Mouse (Mus musculus): Measurements from ENCODE around the gene Tbl1xr1. TPM values are rescaled to one million over a fixed set of nuclear protein-coding genes. Genes with fewer than 3 reads are reported as not detected.

Gene Tbl1xr1
- total and polyA plus RNA-seq, 3 experiments = 13.5 to 67.2 (median 63.2) TPM

DNA sequence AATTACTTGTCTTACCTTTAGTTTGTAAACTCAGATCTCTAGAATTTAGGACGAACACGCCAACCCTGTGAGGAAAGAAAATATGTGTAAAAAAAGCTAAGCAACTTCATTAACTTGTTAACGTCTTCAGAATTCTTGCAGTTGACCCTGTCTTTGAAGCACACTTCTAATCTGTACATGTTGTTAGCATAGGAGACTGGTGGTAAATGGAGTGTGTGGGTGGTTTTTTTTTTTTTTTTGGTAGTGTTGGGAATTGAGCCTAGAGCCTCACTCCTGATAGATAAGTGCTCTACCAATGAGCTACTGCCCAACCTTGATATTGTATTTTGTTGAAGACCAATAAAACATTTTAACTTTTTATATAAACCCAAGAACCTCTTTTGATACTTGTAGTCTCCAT is 2.1 kb downstream of the Tbl1xr1 start:
- TF ChIP-seq CTCF (IDR thresholded peaks at IDR 0.05) = no peak
- TF ChIP-seq EP300 (IDR thresholded peaks at IDR 0.05; ENCODE audit: insufficient read depth, low read depth, low read length) = no peak
- no peak for TF ChIP-seq POLR2A (IDR thresholded peaks at IDR 0.05; ENCODE audit: insufficient read depth, low read depth, low read length)
- intact Hi-C loops (cut with DNase I) = loop anchor here (5.0 to 10.0 kb wide), 8 partner anchors 71 to 1424 kb away; no protein-coding TSS in a partner anchor
- Histone ChIP-seq H3K4me3 (no peak overlapping the region; the same call in 1 of the 2 replicates), H3K79me2 (replicated peaks; ENCODE audit: control insufficient read depth, insufficient read depth, low read length) (peaks cover 6% of the 10 kb centered on the region), H3K9ac (ENCODE audit: low read depth, low read length) (no peak overlapping the region), H3K27ac (peak overlapping the region; percentile 98; the same call in 1 of the 2 replicates), H3K27me3 (ENCODE audit: control insufficient read depth, insufficient read depth, low read length) (no peaks in the 10 kb centered on the region), H3K4me1 (ENCODE audit: control insufficient read depth, insufficient read depth, low read length) (peaks cover 11% of the 10 kb centered on the region), H3K36me3 (ENCODE audit: control insufficient read depth, insufficient read depth, low read length) (no peaks in the 10 kb centered on the region; the same call in 1 of the 2 replicates)
- 74% methylated on average over 3 of the region's 3 CpGs for WGBS
- DNase-seq = no peak

DNA sequence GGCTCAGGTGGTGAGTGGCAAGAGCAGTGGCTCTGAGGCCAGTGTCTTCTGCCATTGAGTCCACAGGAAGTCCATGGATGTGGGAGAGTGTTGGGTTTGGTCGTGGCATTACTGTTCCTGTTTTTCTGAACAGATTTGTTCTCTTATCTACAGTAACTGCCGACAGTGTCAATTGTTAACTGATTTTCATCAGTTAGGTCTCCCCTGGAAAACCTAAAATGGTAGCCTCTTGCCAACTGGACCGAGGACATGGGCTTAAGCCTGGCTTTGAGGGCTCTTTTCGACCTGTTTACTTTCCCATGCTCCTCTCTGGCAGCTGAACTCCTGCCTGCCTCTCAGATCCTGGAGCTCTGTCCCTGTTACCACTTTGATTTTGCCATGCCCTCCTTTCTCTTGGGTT is 5.4 kb downstream of the Tbl1xr1 start:
- no peaks in the 10 kb centered on the region; the same call in 1 of the 2 replicates for H3K36me3 ChIP-seq (ENCODE audit: control insufficient read depth, insufficient read depth, low read length)
- 44% methylated on average over 4 of the region's 4 CpGs for WGBS
- peaks cover 10% of the 10 kb centered on the region for H3K4me1 ChIP-seq (ENCODE audit: control insufficient read depth, insufficient read depth, low read length)
- H3K9ac ChIP-seq (ENCODE audit: low read depth, low read length) = no peak overlapping the region
- H3K27me3 ChIP-seq (ENCODE audit: control insufficient read depth, insufficient read depth, low read length) = no peaks in the 10 kb centered on the region
- intact Hi-C loops (cut with DNase I) = loop anchor here (5.0 kb wide), 2 partner anchors 40 to 105 kb away; no protein-coding TSS in a partner anchor
- DNase-seq = no peak
- peaks cover 8% of the 10 kb centered on the region for H3K79me2 ChIP-seq (replicated peaks; ENCODE audit: control insufficient read depth, insufficient read depth, low read length)
- TF ChIP-seq CTCF (IDR thresholded peaks at IDR 0.05) = no peak
- no peak for TF ChIP-seq EP300 (IDR thresholded peaks at IDR 0.05; ENCODE audit: insufficient read depth, low read depth, low read length)
- no peak for TF ChIP-seq POLR2A (IDR thresholded peaks at IDR 0.05; ENCODE audit: insufficient read depth, low read depth, low read length)
- no peak overlapping the region for H3K27ac ChIP-seq
- H3K4me3 ChIP-seq = no peak overlapping the region

DNA sequence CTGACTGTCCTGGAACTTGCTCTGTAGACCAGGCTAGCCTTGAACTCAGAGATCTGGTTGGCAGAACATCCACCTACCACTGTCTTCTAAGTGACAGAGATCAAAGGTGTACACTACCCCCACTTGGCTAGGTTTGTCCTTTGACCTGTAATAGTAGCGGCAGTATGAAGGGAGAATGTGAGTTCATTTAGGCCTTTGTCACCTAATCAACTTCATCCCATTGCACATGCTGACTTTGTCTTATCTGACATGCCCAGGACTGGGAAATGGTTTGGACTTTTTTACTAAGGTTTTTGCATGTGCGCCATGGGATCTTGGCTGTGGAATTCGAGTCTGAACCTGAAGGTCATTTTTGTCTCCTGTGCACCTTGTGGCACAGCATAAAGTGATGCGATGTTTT is 6.4 kb downstream of the Tbl1xr1 start:
- H3K36me3 ChIP-seq (ENCODE audit: control insufficient read depth, insufficient read depth, low read length) = no peaks in the 10 kb centered on the region; the same call in 1 of the 2 replicates
- intact Hi-C loops (cut with DNase I) = loop anchor here (5.0 kb wide), 2 partner anchors 39 to 104 kb away; no protein-coding TSS in a partner anchor

DNA sequence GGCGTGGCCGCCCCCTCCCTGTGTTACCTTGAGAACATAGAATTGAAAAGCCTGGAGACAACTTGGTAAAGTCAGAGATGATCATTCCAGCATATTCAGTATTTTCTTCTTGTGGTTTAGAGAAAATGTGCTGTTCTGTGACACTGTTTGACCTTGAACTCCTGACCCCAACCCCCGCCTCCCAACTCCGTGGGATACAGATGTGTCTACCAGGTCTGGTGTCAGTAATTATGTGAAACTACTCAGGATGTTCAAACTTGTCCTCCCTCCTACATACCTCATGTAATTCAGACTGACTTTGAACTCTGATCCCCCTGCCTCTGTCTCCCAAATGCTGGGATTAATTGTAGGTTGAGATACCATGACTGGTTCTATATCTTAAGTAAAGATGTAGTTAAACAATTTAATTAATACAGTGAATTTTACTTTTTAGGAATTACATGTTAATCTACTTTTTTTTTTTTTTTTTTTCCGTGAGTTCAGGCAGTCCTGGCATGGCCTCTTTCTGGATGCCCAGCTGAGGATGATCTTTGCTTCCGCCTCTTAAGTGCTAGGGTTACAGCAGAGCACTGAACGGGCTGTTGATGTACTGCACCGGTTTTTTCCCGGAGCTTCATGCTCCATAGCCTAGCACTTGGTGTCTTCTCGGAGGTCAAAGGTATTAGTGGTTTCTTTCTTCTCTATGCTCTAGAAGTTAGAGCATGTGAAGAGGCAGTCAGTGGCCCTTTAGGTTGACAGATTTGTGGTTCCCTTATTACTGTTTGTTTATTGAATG is 8.0 kb downstream of the Tbl1xr1 start:
- no peak for TF ChIP-seq POLR2A (IDR thresholded peaks at IDR 0.05; ENCODE audit: insufficient read depth, low read depth, low read length)
- TF ChIP-seq EP300 (IDR thresholded peaks at IDR 0.05; ENCODE audit: insufficient read depth, low read depth, low read length) = no peak
- TF ChIP-seq CTCF (IDR thresholded peaks at IDR 0.05) = no peak
- no peak overlapping the region for H3K27ac ChIP-seq
- DNase-seq = no peak
- H3K4me3 ChIP-seq = no peak overlapping the region
- H3K27me3 ChIP-seq (ENCODE audit: control insufficient read depth, insufficient read depth, low read length) = no peaks in the 10 kb centered on the region
- peaks cover 7% of the 10 kb centered on the region for H3K79me2 ChIP-seq (replicated peaks; ENCODE audit: control insufficient read depth, insufficient read depth, low read length)
- H3K36me3 ChIP-seq (ENCODE audit: control insufficient read depth, insufficient read depth, low read length) = peaks cover 1% of the 10 kb centered on the region
- no peak overlapping the region for H3K9ac ChIP-seq (ENCODE audit: low read depth, low read length)
- 80% methylated on average over 10 of the region's 10 CpGs for WGBS
- intact Hi-C loops (cut with DNase I) = loop anchor here (5.0 kb wide), 2 partner anchors 38 to 103 kb away; no protein-coding TSS in a partner anchor
- peaks cover 4% of the 10 kb centered on the region for H3K4me1 ChIP-seq (ENCODE audit: control insufficient read depth, insufficient read depth, low read length)

More for the DNA sequence above, 6.4 kb downstream of the Tbl1xr1 start:
- 85% methylated on average over 4 of the region's 4 CpGs for WGBS
- Histone ChIP-seq H3K4me1 (ENCODE audit: control insufficient read depth, insufficient read depth, low read length) (peaks cover 10% of the 10 kb centered on the region), H3K27me3 (ENCODE audit: control insufficient read depth, insufficient read depth, low read length) (no peaks in the 10 kb centered on the region), H3K9ac (ENCODE audit: low read depth, low read length) (no peak overlapping the region), H3K27ac (no peak overlapping the region), H3K79me2 (replicated peaks; ENCODE audit: control insufficient read depth, insufficient read depth, low read length) (peaks cover 9% of the 10 kb centered on the region), H3K4me3 (no peak overlapping the region)
- TF ChIP-seq EP300 (IDR thresholded peaks at IDR 0.05; ENCODE audit: insufficient read depth, low read depth, low read length) = no peak
- no peak for TF ChIP-seq POLR2A (IDR thresholded peaks at IDR 0.05; ENCODE audit: insufficient read depth, low read depth, low read length)
- TF ChIP-seq CTCF (IDR thresholded peaks at IDR 0.05) = no peak
- DNase-seq = no peak

DNA sequence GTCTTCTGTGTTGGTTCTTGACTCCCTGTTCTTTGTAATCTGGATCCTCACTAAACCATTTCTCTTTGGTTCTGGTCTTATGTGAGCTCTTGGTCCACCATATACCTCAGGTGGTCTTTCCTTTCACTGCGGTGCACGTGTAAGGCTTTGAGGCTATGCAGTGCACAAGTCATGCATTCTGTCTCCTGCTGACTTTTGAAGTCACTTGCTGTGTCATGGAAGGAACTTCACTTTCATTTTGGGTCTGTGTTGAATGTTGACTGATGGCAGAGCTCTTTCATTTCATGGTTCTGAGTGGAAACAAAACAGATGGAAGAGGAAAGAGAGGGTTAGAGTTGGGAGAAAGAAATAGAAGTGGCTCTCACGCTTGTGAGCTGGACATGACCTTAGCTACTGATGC is 13.4 kb downstream of the Tbl1xr1 start:
- peak overlapping the region; percentile 19 for H3K27ac ChIP-seq
- no peak for TF ChIP-seq EP300 (IDR thresholded peaks at IDR 0.05; ENCODE audit: insufficient read depth, low read depth, low read length)

More for the DNA sequence above, 13.4 kb downstream of the Tbl1xr1 start:
- Histone ChIP-seq H3K4me1 (ENCODE audit: control insufficient read depth, insufficient read depth, low read length) (peaks cover 21% of the 10 kb centered on the region), H3K9ac (ENCODE audit: low read depth, low read length) (no peak overlapping the region), H3K79me2 (replicated peaks; ENCODE audit: control insufficient read depth, insufficient read depth, low read length) (peaks cover 4% of the 10 kb centered on the region; the same call in 1 of the 2 replicates), H3K27me3 (ENCODE audit: control insufficient read depth, insufficient read depth, low read length) (no peaks in the 10 kb centered on the region), H3K36me3 (ENCODE audit: control insufficient read depth, insufficient read depth, low read length) (peaks cover 15% of the 10 kb centered on the region), H3K4me3 (no peak overlapping the region)
- intact Hi-C loops (cut with DNase I) = loop anchor here (5.0 kb wide), 1 partner anchor 52 kb away; no protein-coding TSS in a partner anchor
- DNase-seq = no peak
- 68% methylated on average over 3 of the region's 3 CpGs for WGBS

Data from heart, adult 2 months (tissue).